Mouse (Mus musculus) stomach, postnatal 0 days (tissue): Measurements from ENCODE around the gene Dyrk1a.

ENCODE experiments used
- CTCF ChIP-seq: IDR thresholded peaks from 2 replicates; pipeline ENCODE4 v1.5.1; 2016; ENCODE audit warnings: antibody characterized with exemption, low read depth, mild to moderate bottlenecking, moderate library complexity
- EP300 ChIP-seq: optimal IDR thresholded peaks from 2 replicates; pipeline ENCODE3; 2016; ENCODE audit warnings: antibody characterized with exemption

GRCm38 (mm10) chr16:94524691-94525090 is 45.1 kb upstream of the Dyrk1a start:
- TF ChIP-seq CTCF (no peak), EP300 (no peak)
